Mouse (Mus musculus) testis, adult 2 months (tissue): Measurements from ENCODE around the gene Gm45337. TPM values are rescaled to one million over a fixed set of nuclear protein-coding genes. Genes with fewer than 3 reads are reported as not detected.

Experiments used
- H3K27ac ChIP-seq: fragments of 200-500 bp; 2 replicates; pipeline ENCODE4 v1.5.1; 2012; ENCODE audit warnings: low read depth, low read length; ENCODE audit not compliant: control insufficient read depth, insufficient read depth
- H3K27me3 ChIP-seq: fragments of 200-500 bp; 2 replicates; pipeline ENCODE4 v1.6.1; 2012; ENCODE audit warnings: mild to moderate bottlenecking, low read length, moderate library complexity; ENCODE audit not compliant: control insufficient read depth, insufficient read depth
- H3K36me3 ChIP-seq: fragments of 200-500 bp; 2 replicates; pipeline ENCODE4 v1.6.1; 2012; ENCODE audit warnings: mild to moderate bottlenecking, low read length; ENCODE audit not compliant: control insufficient read depth, insufficient read depth
- H3K4me1 ChIP-seq: fragments of 200-500 bp; 2 replicates; pipeline ENCODE4 v1.6.1; 2012; ENCODE audit warnings: low read length; ENCODE audit not compliant: control insufficient read depth, insufficient read depth
- H3K4me3 ChIP-seq: fragments of 200-500 bp; 2 replicates; pipeline ENCODE4 v1.5.1; 2012; ENCODE audit warnings: low read depth, mild to moderate bottlenecking, low read length, moderate library complexity, mixed read lengths; ENCODE audit not compliant: control insufficient read depth
- CTCF ChIP-seq: fragments of 200-500 bp; IDR thresholded peaks from 2 replicates; pipeline ENCODE4 v1.5.1; 2012; ENCODE audit warnings: low read depth, mild to moderate bottlenecking, inconsistent platforms, low read length, moderate library complexity; ENCODE audit not compliant: control insufficient read depth, insufficient read depth, insufficient replicate concordance
- POLR2A ChIP-seq: fragments of 200-500 bp; IDR thresholded peaks from 2 replicates; pipeline ENCODE4 v1.6.1; 2012; ENCODE audit warnings: low read depth, mild to moderate bottlenecking, inconsistent platforms, low read length, moderate library complexity; ENCODE audit not compliant: control insufficient read depth
- polyA plus RNA-seq: library from polyadenylated mRNA; depleted of rRNA; stranded (reverse); fragments of >200 nt; gene quantifications from 2 replicates; pipeline ENCODE4 v1.2.3, GENCODE M21; 2012; rRNA removed

Gm45337 gene
- polyA plus RNA-seq, 1 experiment = not detected

GRCm38 (mm10) chr7:142095183-142095931, 49.0 kb downstream of the Gm45337 start, which contains the start of gene Dusp8:
Dusp8 (minus strand) TSS chr7:142095843.
- TF ChIP-seq CTCF (no peak), POLR2A (0 out of 2 replicates have a peak, but pooled peaks have one; percentile 22)
- Histone ChIP-seq H3K27ac (no peak within 1 kb of the TSS), H3K4me1 (peaks cover 20% of the 10 kb centered on the region), H3K36me3 (no peaks in the 10 kb centered on the region), H3K4me3 (peak within 1 kb of the TSS; percentile 72), H3K27me3 (no peaks in the 10 kb centered on the region)

GRCm38 (mm10) chr7:142094301-142095143, 49.9 kb downstream of the Gm45337 start:
- H3K27ac ChIP-seq = no peak overlapping the region
- H3K4me3 ChIP-seq = peak overlapping the region; percentile 72
- H3K4me1 ChIP-seq = peaks cover 20% of the 10 kb centered on the region
- no peak for TF ChIP-seq CTCF
- no peak for TF ChIP-seq POLR2A
- no peaks in the 10 kb centered on the region for H3K27me3 ChIP-seq
- no peaks in the 10 kb centered on the region for H3K36me3 ChIP-seq

GRCm38 (mm10) chr7:142093696-142094240, 50.6 kb downstream of the Gm45337 start:
- no peak overlapping the region for H3K4me3 ChIP-seq
- no peak overlapping the region for H3K27ac ChIP-seq
- TF ChIP-seq CTCF = no peak
- no peak for TF ChIP-seq POLR2A
- peaks cover 20% of the 10 kb centered on the region for H3K4me1 ChIP-seq
- no peaks in the 10 kb centered on the region for H3K27me3 ChIP-seq
- no peaks in the 10 kb centered on the region for H3K36me3 ChIP-seq

Other genes starting within 250 kb of the Gm45337 start
- gene Tollip, start 226.1 kb downstream of the Gm45337 start, polyA plus RNA-seq = 232 TPM in 2 replicates
- 99.9 and 110 TPM in 2 replicates for gene Brsk2, start 194.9 kb downstream of the Gm45337 start, polyA plus RNA-seq
- gene Mob2, start 83.5 kb downstream of the Gm45337 start, polyA plus RNA-seq = 19.4 and 21.3 TPM in 2 replicates
- gene Dusp8, start 48.8 kb downstream of the Gm45337 start, polyA plus RNA-seq = 0.48 and 0.94 TPM in 2 replicates
- gene Gm45618, start 23.9 kb downstream of the Gm45337 start, polyA plus RNA-seq = not detected in 2 replicates
- gene Gm39115, start 8.6 kb downstream of the Gm45337 start, polyA plus RNA-seq = not detected in 2 replicates
- not detected in 2 replicates for gene Gm29735, start 12.5 kb upstream of the Gm45337 start, polyA plus RNA-seq
- not detected in 2 replicates for gene Gm4553, start 21.1 kb upstream of the Gm45337 start, polyA plus RNA-seq
- gene Krtap5-2, start 31.4 kb upstream of the Gm45337 start, polyA plus RNA-seq = not detected in 2 replicates
- gene Gm10153, start 45.8 kb upstream of the Gm45337 start, polyA plus RNA-seq = not detected in 2 replicates
- not detected in 2 replicates for gene Krtap5-3, start 56.8 kb upstream of the Gm45337 start, polyA plus RNA-seq
- not detected in 2 replicates for gene Gm7579, start 67.3 kb upstream of the Gm45337 start, polyA plus RNA-seq
- 0.08 and 0.17 TPM in 2 replicates for gene Krtap5-5, start 85.4 kb upstream of the Gm45337 start, polyA plus RNA-seq
- gene Gm40460, start 96.5 kb upstream of the Gm45337 start, polyA plus RNA-seq = not detected in 2 replicates
- not detected in 2 replicates for gene Gm2431, start 113.7 kb upstream of the Gm45337 start, polyA plus RNA-seq
- gene Gm4559, start 129.8 kb upstream of the Gm45337 start, polyA plus RNA-seq = not detected in 2 replicates
- not detected in 2 replicates for gene Krtap5-1, start 152.5 kb upstream of the Gm45337 start, polyA plus RNA-seq
- not detected in 2 replicates for gene Krtap5-4, start 158.9 kb upstream of the Gm45337 start, polyA plus RNA-seq
- gene Ifitm10, start 229.1 kb upstream of the Gm45337 start, polyA plus RNA-seq = 0.20 TPM in 1 of 2 replicates, not detected in the other
- gene Gm49369, start 238.1 kb upstream of the Gm45337 start, polyA plus RNA-seq = not detected in 2 replicates
- gene Ctsd, start 243.4 kb upstream of the Gm45337 start, polyA plus RNA-seq = 75.7 and 78.7 TPM in 2 replicates